Mouse (Mus musculus): ENCODE measurements around the gene Katnbl1. TPM values are rescaled to one million over a fixed set of nuclear protein-coding genes. Genes with fewer than 3 reads are reported as not detected.
"Not testable (repeated sequence)": the region's sequence is repeated elsewhere in the genome, so short reads cannot be mapped to it uniquely, and the experiment has no call there.

The Katnbl1 gene
- polyA plus RNA-seq, 1 experiment from 2014 or later: 22.4 TPM

- WGBS (ENCODE audit: missing documents): 59% methylated on average over 2 of the region's 2 CpGs
- Histone ChIP-seq H3K79me2 (ENCODE audit: inconsistent target) (no peaks in the 10 kb centered on the region), H3K36me3 (ENCODE audit: inconsistent target) (no peaks in the 10 kb centered on the region), H3K27ac (peak overlapping the region; percentile 76), H3K4me3 (ENCODE audit: inconsistent target) (no peak overlapping the region)
Observed at GRCm38 (mm10) chr2:112433359-112433758, 54.3 kb downstream of the Katnbl1 start.

DNA sequence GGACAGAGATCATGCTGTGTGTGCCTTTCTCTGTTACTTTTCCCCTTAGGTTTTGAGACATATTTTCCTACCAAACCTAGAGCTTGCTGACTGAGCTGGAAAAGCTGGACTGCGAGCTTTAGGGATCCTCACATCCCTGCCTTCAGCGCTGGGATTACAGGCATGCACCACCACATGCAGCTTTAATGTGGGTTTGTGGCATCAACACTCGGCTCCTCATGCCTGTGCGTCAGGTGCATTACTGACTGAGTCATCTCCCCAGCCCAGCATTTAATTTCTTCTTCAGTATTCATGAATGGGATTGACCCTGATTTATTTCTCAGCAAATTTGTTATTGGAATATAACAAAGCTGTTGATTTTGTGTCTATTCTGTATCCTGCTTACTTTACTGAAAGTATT lies 57.3 kb downstream of the Katnbl1 start:
- no peak overlapping the region for H3K4me3 ChIP-seq (ENCODE audit: inconsistent target)
- WGBS (ENCODE audit: missing documents): 91% methylated on average over 4 of the region's 4 CpGs
- H3K79me2 ChIP-seq (ENCODE audit: inconsistent target): no peaks in the 10 kb centered on the region
- no peaks in the 10 kb centered on the region for H3K36me3 ChIP-seq (ENCODE audit: inconsistent target)
- H3K27ac ChIP-seq: no peak overlapping the region

DNA sequence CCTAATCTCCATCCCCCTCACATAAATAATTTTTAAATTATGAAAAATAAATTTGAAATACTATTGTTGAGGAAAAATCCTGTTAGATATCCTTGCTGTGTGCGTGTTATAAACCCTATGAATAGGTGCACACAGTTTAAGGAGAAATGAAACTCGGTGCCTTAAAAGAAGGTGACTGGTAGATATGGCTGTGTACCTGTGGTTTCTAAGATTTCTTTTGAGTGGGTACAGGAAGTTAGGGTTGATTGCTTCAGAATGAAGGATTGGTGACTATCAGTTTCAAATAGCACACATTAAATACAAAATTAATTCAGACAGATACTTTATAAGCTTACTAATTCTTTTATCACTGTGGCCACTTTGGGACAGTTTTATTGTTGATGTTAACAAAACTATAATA lies 58.6 kb downstream of the Katnbl1 start:
- WGBS (ENCODE audit: missing documents): 60% methylated on average over 1 of the region's 2 CpGs
- H3K79me2 ChIP-seq (ENCODE audit: inconsistent target): no peaks in the 10 kb centered on the region
- no peak overlapping the region for H3K27ac ChIP-seq
- no peak overlapping the region for H3K4me3 ChIP-seq (ENCODE audit: inconsistent target)
- no peaks in the 10 kb centered on the region for H3K36me3 ChIP-seq (ENCODE audit: inconsistent target)

GRCm38 (mm10) chr2:112443491-112443890 lies 64.5 kb downstream of the Katnbl1 start:
- Histone ChIP-seq H3K36me3 (ENCODE audit: inconsistent target) (no peaks in the 10 kb centered on the region), H3K79me2 (ENCODE audit: inconsistent target) (no peaks in the 10 kb centered on the region), H3K27ac (peak overlapping the region; percentile 66), H3K4me3 (ENCODE audit: inconsistent target) (no peak overlapping the region)
- WGBS (ENCODE audit: missing documents): 44% methylated on average over 2 of the region's 2 CpGs

DNA sequence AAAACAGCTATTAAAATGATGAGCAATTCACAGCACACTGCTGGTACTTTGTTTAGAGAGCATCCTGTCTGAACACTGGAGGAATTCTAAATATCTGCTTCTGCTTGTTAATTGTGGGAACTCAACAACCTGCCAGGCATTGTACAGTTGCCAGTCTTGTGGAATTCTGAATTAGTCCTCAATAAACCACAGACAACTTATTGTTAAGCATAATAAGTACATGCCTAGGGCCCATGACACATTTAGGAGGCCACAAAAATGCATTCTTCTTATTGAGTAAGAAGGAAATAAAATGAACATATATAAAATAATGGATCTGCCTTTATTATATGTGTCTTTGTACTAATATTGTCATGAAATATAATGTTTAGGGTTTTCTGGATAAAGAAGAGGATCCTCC lies 66.5 kb downstream of the Katnbl1 start:
- Histone ChIP-seq H3K4me3 (ENCODE audit: inconsistent target) (no peak overlapping the region), H3K27ac (no peak overlapping the region), H3K79me2 (ENCODE audit: inconsistent target) (no peaks in the 10 kb centered on the region), H3K36me3 (ENCODE audit: inconsistent target) (no peaks in the 10 kb centered on the region)

DNA sequence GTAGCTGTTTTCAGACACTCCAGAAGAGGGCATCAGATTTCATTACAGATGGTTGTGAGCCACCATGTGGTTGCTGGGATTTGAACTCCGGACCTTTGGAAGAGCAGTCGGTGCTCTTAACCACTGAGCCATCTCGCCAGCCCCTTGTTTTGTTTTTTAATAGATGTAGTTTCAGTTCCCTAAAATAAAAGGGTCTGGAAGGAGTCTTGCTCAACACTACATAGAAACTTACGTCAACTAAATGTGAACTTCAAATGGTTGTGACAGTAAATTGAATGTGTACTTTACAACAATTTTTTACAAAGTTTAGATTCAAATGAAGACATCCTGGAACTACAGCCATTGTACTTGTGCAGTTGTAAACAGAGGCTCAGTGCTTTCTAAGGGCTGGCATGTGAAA lies 69.0 kb downstream of the Katnbl1 start:
- peak overlapping the region; percentile 91 for H3K27ac ChIP-seq
- WGBS (ENCODE audit: missing documents): 4% methylated on average over 3 of the region's 4 CpGs
- not testable (repeated sequence) for H3K79me2 ChIP-seq (ENCODE audit: inconsistent target); H3K36me3 ChIP-seq (ENCODE audit: inconsistent target); H3K4me3 ChIP-seq (ENCODE audit: inconsistent target)

DNA sequence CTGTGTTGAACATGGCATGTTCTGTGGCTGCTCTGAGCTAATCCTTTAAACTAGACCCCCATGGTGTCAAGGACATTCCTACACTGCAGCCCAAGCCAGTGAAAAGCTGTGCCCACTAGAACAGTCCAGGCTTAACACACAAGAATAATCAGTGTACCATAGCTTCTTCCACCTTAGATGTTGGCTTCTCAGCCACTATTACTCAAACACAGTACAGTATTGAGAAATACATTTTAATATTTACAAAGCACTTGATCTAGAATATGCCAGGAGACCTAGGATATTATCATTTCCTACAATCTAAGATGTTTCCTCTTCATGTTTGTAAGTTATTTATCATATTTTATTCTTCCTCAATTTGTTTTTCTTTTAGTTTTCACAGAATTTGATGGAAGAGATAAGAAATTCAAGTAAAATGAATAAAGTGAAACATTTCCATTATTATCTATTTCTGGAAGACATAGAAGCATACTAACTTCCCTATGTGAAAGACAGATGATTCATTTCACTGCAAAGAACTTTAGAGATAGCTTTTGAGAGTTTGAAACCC lies 69.6 kb downstream of the Katnbl1 start:
- Histone ChIP-seq H3K4me3 (ENCODE audit: inconsistent target) (no peak overlapping the region), H3K36me3 (ENCODE audit: inconsistent target) (no peaks in the 10 kb centered on the region), H3K79me2 (ENCODE audit: inconsistent target) (no peaks in the 10 kb centered on the region), H3K27ac (peak overlapping the region; percentile 91)

GRCm38 (mm10) chr2:112449597-112450296 lies 70.7 kb downstream of the Katnbl1 start:
- H3K79me2 ChIP-seq (ENCODE audit: inconsistent target): no peaks in the 10 kb centered on the region
- H3K4me3 ChIP-seq (ENCODE audit: inconsistent target): no peak overlapping the region
- 31% methylated on average over 4 of the region's 4 CpGs for WGBS (ENCODE audit: missing documents)
- no peak overlapping the region; the same call in 1 of the 2 replicates for H3K27ac ChIP-seq
- no peaks in the 10 kb centered on the region for H3K36me3 ChIP-seq (ENCODE audit: inconsistent target)

- not testable (repeated sequence) for H3K4me3 ChIP-seq (ENCODE audit: inconsistent target); H3K27ac ChIP-seq; H3K36me3 ChIP-seq (ENCODE audit: inconsistent target)
- H3K79me2 ChIP-seq (ENCODE audit: inconsistent target): peaks cover 27% of the 10 kb centered on the region
Observed at GRCm38 (mm10) chr2:112452513-112452912, 73.5 kb downstream of the Katnbl1 start.

DNA sequence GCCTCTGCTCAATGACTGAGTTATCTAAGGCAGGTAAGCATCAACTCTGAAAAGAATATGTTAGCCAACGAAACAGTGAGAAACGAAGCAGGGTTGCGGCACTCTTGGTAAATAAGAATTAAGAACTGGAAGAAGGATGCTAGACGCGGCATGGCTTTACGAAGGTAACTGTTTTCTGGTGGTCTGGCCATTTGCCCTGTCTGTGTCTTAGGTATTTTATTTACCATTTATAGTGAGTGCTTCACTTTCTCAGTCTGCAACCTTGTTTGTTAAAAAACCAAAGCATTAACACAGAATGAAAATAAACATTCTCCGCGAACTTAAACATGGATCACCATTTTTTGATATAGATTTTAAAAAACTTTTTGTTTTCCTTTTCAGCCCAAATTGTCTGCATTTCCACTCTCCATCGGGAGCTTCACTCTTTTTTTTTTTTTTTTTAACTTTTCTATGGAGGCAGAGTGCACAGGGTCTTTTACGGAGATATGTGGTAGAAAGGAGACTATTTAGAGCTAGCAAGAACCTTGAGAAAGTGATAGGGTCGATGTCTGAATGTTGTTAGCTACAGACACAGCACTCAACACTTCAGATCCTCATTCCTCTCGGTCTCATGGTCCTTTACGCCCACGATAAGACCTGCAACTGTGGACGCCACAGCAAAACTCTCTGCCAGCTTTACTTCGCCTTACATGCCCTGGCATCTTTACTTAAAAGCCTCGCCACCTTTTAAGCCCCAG lies 75.3 kb downstream of the Katnbl1 start:
- WGBS (ENCODE audit: missing documents): 32% methylated on average over 17 of the region's 17 CpGs

DNA sequence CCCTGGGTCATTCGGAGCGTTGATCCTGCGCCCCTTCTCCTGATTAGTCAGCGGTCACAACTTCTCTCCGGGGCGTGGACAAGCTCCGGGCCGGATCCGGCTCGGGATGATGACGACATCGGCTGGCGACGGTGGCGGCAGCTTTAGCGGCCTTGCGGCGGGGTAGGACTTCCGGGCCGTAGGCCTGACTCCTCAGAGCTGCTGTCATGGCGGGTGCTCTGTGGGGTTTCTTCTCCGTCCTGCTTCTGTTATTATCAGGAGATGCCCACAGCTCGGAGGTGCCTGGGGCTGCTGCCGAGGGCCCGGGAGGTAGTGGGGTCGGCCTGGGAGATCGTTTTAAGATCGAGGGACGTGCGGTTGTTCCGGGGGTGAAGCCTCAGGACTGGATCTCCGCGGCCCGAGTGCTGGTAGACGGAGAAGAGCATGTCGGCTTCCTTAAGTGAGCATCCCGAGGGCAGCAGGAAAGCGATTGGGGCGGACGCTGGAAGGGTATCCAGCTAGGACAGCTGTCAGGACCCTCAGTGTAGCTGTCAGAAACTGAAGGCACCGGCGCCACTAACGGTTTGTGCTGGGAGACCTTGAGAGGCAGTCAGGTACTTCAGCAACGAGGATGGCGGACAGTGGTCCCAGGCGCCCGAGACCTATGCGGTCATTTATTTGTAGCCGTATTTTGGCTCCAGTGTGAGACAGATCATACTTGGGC lies 76.0 kb downstream of the Katnbl1 start, which contains the start of gene Emc7:
TSS of gene Emc7 (plus strand) at position 136 of the 703 bp plus-strand sequence.
- Histone ChIP-seq H3K27ac (peak within 1 kb of the TSS; percentile 80), H3K4me3 (ENCODE audit: inconsistent target) (peak within 1 kb of the TSS; percentile 99), H3K36me3 (ENCODE audit: inconsistent target) (peaks cover 14% of the 10 kb centered on the region), H3K79me2 (ENCODE audit: inconsistent target) (peaks cover 52% of the 10 kb centered on the region)
- WGBS (ENCODE audit: missing documents): 0% methylated on average over 49 of the region's 49 CpGs

More for the DNA sequence above, 75.3 kb downstream of the Katnbl1 start:
- Histone ChIP-seq H3K79me2 (ENCODE audit: inconsistent target) (peaks cover 44% of the 10 kb centered on the region), H3K27ac (peak overlapping the region; percentile 80), H3K36me3 (ENCODE audit: inconsistent target) (peaks cover 7% of the 10 kb centered on the region; the same call in 1 of the 2 replicates), H3K4me3 (ENCODE audit: inconsistent target) (peak overlapping the region; percentile 99)

- Histone ChIP-seq H3K4me3 (ENCODE audit: inconsistent target) (no peak overlapping the region), H3K79me2 (ENCODE audit: inconsistent target) (peaks cover 61% of the 10 kb centered on the region), H3K36me3 (ENCODE audit: inconsistent target) (peaks cover 45% of the 10 kb centered on the region), H3K27ac (no peak overlapping the region)
- WGBS (ENCODE audit: missing documents): 92% methylated on average over 3 of the region's 3 CpGs
Observed at GRCm38 (mm10) chr2:112460557-112460956, 81.5 kb downstream of the Katnbl1 start.
